Mouse (Mus musculus) ovary, postnatal 10 days (tissue): ENCODE measurements around the gene Camk2d.

Experiments used
- DNase-seq: peaks from one replicate; pipeline ENCODE4 v3.0.0; 2022; ENCODE audit warnings: low spot score

Gene Camk2d

GRCm38 (mm10) chr3:126612748-126613509, 16.8 kb downstream of the Camk2d start:
- no peak for DNase-seq

GRCm38 (mm10) chr3:126613510-126614128, 17.5 kb downstream of the Camk2d start:
- no peak for DNase-seq

GRCm38 (mm10) chr3:126615306-126615705, 19.2 kb downstream of the Camk2d start:
- no peak for DNase-seq

GRCm38 (mm10) chr3:126620152-126620551, 24.1 kb downstream of the Camk2d start:
- DNase-seq: no peak

- DNase-seq: no peak
These were observed 26.4 kb downstream of the Camk2d start for GRCm38 (mm10) chr3:126622509-126622908.

- DNase-seq: no peak
These were observed 29.1 kb downstream of the Camk2d start for GRCm38 (mm10) chr3:126624994-126625763.

GRCm38 (mm10) chr3:126625764-126626040, 29.6 kb downstream of the Camk2d start:
- no peak for DNase-seq

GRCm38 (mm10) chr3:126627968-126628367, 31.9 kb downstream of the Camk2d start:
- DNase-seq: no peak

GRCm38 (mm10) chr3:126628380-126628779, 32.3 kb downstream of the Camk2d start:
- DNase-seq: no peak

GRCm38 (mm10) chr3:126629040-126629439, 32.9 kb downstream of the Camk2d start:
- no peak for DNase-seq

- no peak for DNase-seq
These were observed 34.2 kb downstream of the Camk2d start for GRCm38 (mm10) chr3:126630111-126630869.

GRCm38 (mm10) chr3:126631583-126631982, 35.5 kb downstream of the Camk2d start:
- no peak for DNase-seq

GRCm38 (mm10) chr3:126632580-126632979, 36.5 kb downstream of the Camk2d start:
- DNase-seq: no peak

- DNase-seq: no peak
These were observed 38.1 kb downstream of the Camk2d start for GRCm38 (mm10) chr3:126634171-126634570.

GRCm38 (mm10) chr3:126638259-126638658, 42.2 kb downstream of the Camk2d start:
- DNase-seq: no peak

- no peak for DNase-seq
These were observed 43.0 kb downstream of the Camk2d start for GRCm38 (mm10) chr3:126639098-126639513.

GRCm38 (mm10) chr3:126640443-126641251, 44.5 kb downstream of the Camk2d start:
- DNase-seq: no peak

GRCm38 (mm10) chr3:126641451-126641850, 45.3 kb downstream of the Camk2d start:
- DNase-seq: no peak

GRCm38 (mm10) chr3:126643071-126644010, 47.2 kb downstream of the Camk2d start:
- no peak for DNase-seq

GRCm38 (mm10) chr3:126650332-126650731, 54.2 kb downstream of the Camk2d start:
- DNase-seq: no peak
